Mouse (Mus musculus) adrenal gland, postnatal 4 days (tissue): Measurements from ENCODE around the gene Med13l. TPM values are rescaled to one million over a fixed set of nuclear protein-coding genes. Genes with fewer than 3 reads are reported as not detected.

Experiments
- DNase-seq, 2 experiments: peaks; one replicate each; pipeline ENCODE4 v3.0.0; 2021 to 2022; ENCODE audit warnings: low spot score in 2 of 2, mixed read lengths in 2 of 2
- total RNA-seq, 2 experiments: library from RNA; stranded (reverse); gene quantifications; 2 replicates each; pipeline ENCODE4 v1.2.3; 2021

Gene Med13l
- total RNA-seq, 2 experiments from 2014 or later: 49.9 to 55.3 TPM

GRCm38 (mm10) chr5:118688886-118689835, 128.7 kb downstream of the Med13l start:
- DNase-seq: no peak

DNA sequence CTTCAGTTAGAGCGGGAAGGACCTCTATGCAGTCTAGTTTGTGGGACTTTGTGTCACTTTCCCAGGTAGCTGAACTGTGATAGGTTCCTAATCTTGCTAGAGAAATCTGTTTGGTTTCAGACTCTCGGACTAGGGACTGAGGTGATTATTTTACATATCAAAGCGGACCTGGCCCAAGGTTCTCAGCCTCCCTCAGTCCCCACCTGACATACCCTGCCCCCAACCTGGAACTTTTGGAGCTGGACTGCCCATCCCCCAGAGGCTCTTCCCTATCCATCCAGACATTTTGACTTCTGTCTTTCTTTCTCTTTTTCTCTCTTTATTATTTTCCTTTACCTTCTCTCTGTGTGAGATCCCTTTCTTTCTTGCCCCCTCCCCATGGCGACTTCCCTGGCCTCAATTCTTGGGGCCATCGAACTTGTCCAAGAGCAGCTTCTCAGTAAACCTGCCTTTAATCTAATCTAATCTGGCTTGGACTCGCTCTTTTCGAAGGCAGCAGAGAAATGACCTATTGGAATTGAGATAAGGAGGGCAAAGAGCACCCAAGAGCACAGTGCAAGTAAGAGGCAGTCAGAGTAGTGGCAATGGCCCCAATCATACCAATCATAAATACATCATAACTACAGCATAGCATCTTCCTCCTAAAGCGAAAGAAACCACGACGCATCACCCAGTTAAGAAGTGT, 130.7 kb downstream of the Med13l start:
- no peak for DNase-seq

DNA sequence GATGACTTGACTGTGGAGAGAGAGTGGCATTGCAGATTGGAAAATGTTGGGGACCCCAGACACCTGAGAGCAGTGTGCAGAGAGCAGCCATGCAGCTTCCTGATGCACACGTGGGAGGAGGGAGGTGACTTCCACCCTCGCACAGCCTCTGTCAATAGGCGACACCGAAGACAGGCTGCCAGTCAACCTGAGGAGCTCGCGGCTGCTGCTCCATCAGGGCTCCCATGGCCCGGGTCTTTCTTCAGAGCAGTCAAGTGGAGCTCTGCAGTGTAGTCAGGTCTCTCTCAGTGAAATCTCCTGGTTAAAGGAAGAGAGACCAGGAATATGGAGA, 131.2 kb downstream of the Med13l start:
- DNase-seq: no peak

- DNase-seq: no peak
Measured at GRCm38 (mm10) chr5:118693996-118694395, 133.5 kb downstream of the Med13l start.

DNA sequence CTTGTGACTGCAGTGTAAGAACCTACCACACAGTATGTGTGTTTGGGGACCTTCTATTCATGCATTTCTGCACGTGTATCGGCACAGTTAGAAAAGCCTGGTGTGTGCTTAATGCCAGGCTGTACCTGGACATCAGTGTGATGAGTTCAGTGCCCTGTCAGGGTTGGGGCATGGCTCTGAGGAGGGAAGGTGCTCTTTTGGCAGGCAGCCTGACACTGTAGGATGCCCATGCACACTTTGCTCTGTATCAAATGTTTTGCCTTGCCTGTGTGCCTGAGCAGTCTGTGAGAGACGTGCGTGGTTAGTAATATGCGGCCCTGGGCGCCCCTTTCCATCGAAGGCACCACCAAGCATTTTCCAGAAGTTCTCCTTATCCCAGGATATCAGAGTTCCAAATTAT, 136.6 kb downstream of the Med13l start:
- no peak for DNase-seq

GRCm38 (mm10) chr5:118700978-118701377, 140.5 kb downstream of the Med13l start:
- DNase-seq: no peak

DNA sequence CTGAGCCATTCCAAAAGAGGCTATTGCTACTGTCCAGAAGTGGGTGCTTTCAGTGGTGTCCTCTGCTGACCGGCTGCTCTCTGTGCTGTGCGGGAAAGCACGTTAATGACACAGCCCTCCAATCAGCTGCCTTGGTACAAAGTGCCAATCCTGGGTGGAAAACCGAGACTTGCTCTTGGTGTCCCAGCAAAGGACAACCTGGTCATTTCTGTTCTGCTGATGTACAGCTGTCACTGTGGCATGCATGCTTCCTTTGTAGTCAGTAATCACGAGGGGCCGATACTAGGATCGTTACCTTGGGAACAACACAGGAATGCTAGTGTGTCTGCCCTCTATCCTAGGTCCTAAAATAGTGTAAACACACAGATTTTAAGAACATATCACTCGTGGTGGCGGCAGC, 142.2 kb downstream of the Med13l start:
- no peak for DNase-seq

GRCm38 (mm10) chr5:118704148-118704547, 143.7 kb downstream of the Med13l start:
- no peak for DNase-seq

DNA sequence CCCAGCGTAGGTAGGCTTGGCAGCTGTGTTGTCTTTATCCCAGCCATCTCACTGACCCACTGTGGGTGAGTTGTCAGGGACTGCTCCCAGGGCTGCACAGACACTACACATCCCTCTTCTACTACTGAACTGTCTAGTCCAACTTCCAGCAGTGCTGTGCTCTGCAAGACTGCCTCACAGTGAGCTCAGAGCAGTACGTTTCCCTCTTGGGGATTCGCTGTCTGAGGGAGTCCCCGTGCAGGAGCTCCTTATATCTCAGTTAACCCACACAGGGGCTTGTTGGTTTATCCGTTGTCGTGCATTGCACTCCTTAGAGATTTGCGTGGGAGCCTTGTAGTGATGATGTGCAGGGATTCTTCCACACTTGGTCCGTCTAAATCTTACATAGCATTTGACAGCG, 144.5 kb downstream of the Med13l start:
- no peak for DNase-seq

GRCm38 (mm10) chr5:118706009-118706408, 145.5 kb downstream of the Med13l start:
- DNase-seq: no peak

GRCm38 (mm10) chr5:118706414-118706813, 145.9 kb downstream of the Med13l start:
- no peak for DNase-seq

DNA sequence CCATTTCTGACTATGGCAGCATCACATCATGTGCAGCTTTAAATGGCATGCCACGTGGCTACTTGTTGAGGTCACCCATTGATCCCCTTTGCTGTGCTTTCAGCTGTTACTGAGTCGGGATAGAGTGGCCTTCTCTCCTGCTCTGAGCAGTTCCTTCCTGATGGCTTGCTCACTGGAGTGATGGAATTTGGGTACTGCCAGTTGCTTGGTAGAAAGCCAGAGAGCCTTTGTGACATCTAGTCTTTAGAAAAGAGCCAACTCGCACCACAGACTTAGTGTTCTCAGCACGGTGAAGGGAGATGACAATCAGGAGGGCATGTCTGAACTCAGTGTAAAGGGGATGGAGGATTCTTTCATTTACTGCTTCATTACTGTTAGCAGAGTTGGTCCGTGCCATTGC, 147.0 kb downstream of the Med13l start:
- DNase-seq: no peak

- peak; percentile 27 to 62 for DNase-seq
Measured at GRCm38 (mm10) chr5:118708215-118708949, 147.9 kb downstream of the Med13l start.

GRCm38 (mm10) chr5:118709847-118710251, 149.4 kb downstream of the Med13l start:
- DNase-seq: no peak

DNA sequence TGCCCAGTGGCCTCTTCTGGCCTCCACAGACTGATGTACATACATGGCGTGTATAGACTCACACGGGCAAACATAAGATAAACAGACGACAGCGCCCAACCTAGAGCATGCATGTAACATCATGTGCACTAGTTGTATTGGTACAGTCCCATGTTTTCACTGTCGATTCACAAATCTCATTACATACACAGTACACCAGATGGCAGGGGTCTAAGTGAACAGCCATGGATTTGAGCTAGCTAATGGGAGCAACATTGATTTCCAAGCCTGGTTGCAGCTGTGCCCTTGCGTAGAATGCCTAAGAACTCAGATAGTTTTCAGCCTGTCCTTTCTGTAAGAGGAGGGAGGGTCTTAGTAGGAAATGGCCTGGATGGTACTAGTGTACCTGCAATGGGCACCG, 155.0 kb downstream of the Med13l start:
- DNase-seq: no peak

DNA sequence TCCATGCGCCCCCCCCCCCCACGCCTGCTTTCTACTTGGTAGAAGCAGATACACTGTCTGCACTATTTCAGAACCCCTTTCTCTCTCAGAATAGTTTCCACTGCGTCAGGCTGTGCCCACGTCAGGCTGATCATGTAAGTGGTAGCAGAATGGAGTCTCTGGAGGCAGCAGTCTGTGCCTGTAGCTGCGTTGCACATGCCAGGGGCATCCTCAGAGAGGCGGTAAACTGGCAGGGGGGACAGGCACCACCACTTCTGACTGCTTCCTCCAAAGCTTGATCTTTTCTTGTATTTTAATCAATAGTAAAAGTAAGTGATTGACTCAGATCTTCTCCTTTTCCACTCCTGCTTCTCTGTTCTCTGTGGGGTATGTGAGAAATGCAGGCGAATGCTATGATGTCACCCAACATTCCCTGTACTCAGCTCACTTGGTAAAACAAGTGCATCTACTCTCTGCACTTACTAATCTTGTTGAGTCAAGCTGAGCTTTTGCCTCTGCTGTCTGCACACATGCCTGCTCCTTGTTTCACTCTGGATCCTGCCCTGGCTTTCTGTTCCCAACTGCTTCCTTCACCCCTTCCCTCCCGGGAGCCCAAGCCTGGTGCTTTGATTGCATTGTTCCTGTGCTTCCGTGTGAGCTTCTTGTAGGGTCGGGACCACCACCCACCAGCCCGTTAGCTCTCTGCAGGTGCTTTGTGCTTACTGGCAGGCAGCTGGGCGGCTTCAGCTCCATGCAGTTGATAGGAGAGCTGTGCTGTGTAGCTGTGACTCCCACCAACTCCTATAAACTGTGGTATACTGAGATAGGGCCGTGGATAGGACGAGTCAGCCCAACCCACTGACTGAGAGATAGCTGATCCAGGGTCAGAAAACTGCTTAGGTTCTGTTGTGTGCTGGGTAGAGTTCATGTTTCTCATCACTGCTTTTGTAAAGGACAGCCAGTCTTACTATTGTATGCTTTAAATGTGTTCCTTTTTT, 156.1 kb downstream of the Med13l start:
- no peak for DNase-seq

GRCm38 (mm10) chr5:118717456-118717855, 157.0 kb downstream of the Med13l start:
- no peak for DNase-seq

DNA sequence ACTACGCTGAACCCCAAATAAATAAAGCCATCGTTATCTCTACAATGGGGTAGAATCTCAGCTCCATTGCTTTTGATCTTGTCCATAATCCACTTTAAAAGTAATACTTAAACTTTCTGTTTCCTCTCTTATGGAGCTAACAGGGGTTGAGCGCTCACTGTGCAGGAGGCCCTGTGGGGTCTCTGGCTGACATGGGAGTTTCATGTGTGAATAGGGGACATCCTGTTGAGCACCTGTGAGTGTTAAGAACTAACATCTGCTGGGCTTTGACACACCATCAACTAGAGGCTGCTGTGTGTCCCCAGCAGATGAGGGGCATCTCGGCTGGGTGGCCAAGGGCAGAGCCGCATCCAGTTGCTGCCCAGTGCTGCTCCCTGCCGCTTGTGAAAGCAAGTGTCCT, 157.6 kb downstream of the Med13l start:
- no peak for DNase-seq

- DNase-seq: no peak
Measured at GRCm38 (mm10) chr5:118721416-118721815, 160.9 kb downstream of the Med13l start.

DNA sequence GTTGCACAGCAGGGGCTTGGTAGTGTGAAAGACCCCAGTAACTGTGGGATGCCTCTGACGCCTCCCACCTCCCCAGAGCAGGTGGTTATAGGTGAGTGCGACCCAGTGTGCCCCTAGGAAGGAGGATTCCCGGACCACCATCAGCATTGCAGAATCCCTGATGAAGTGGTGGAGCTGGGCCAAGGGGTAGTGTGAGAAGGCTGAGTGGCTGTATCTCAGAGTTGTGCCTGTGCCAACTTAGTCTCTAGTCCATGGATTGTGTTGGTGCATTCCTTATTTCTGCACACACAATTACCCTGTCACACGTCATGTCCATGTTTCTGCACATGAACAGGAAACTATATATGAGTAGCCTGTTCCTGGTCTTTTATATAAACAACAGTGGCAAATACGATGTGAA, 161.4 kb downstream of the Med13l start:
- no peak for DNase-seq

- DNase-seq: no peak
Measured at GRCm38 (mm10) chr5:118722456-118722855, 162.0 kb downstream of the Med13l start.
